Mouse (Mus musculus): ENCODE measurements around the gene Mapkapk2.

- TF ChIP-seq POLR2A (IDR thresholded peaks at IDR 0.05; ENCODE audit: borderline replicate concordance, low read depth, low read length), result no peak
- no peak for TF ChIP-seq CTCF (IDR thresholded peaks at IDR 0.05; ENCODE audit: low read depth, low read length)
Observed at GRCm38 (mm10) chr1:131075098-131075791, 22.4 kb downstream of the Mapkapk2 start.

All from bone marrow macrophage, adult 2 months (primary cell).